Mouse (Mus musculus) MEL (cell line): ENCODE measurements around the gene Ncam1. TPM values are rescaled to one million over a fixed set of nuclear protein-coding genes. Genes with fewer than 3 reads are reported as not detected.

Source experiments
- DNase-seq: peaks from one replicate; pipeline ENCODE4 v3.0.0; 2011; ENCODE audit warnings: low read depth, low spot score
- H3K27ac ChIP-seq: 2 replicates; pipeline ENCODE4 v1.5.1; 2012; ENCODE audit warnings: low read depth, mild to moderate bottlenecking, control low read depth, low read length, moderate library complexity; ENCODE audit not compliant: control insufficient read depth
- H3K27me3 ChIP-seq, 2 experiments: fragments of 150-350 bp in 1 of 2; sonication (generic) in 1 of 2; 2 replicates each; pipeline ENCODE4 v1.6.1; 2012; ENCODE audit warnings: low read length in 2 of 2, mild to moderate bottlenecking in 2 of 2, improper control_type of control experiment in 1 of 2, moderate library complexity in 1 of 2; ENCODE audit not compliant: insufficient read depth in 2 of 2, control insufficient read depth in 1 of 2
- H3K36me3 ChIP-seq, 2 experiments: 2 replicates each; pipeline ENCODE4 v1.6.1; 2012 to 2014; ENCODE audit warnings: low read length in 2 of 2, improper control_type of control experiment in 1 of 2, inconsistent platforms in 1 of 2, mild to moderate bottlenecking in 1 of 2; ENCODE audit not compliant: insufficient read depth in 2 of 2, control insufficient read depth in 1 of 2
- H3K4me1 ChIP-seq, 2 experiments: fragments of 150-350 bp in 1 of 2; sonication (generic) in 1 of 2; 2 replicates each; pipeline ENCODE4 v1.6.1; 2012; ENCODE audit warnings: low read length in 2 of 2, improper control_type of control experiment in 1 of 2, mild to moderate bottlenecking in 1 of 2; ENCODE audit not compliant: insufficient read depth in 2 of 2, control insufficient read depth in 1 of 2
- H3K4me3 ChIP-seq, 2 experiments: fragments of 150-350 bp in 1 of 2; sonication (generic) in 1 of 2; 2 replicates each; pipeline ENCODE4 v1.5.1; 2012; ENCODE audit warnings: low read depth in 2 of 2, low read length in 2 of 2, mild to moderate bottlenecking in 2 of 2, moderate library complexity in 2 of 2, control low read depth in 1 of 2, improper control_type of control experiment in 1 of 2; ENCODE audit not compliant: control insufficient read depth in 1 of 2, insufficient read depth in 1 of 2
- H3K79me2 ChIP-seq: 2 replicates; pipeline ENCODE4 v1.6.1; 2012; ENCODE audit warnings: mild to moderate bottlenecking, low read length, moderate library complexity; ENCODE audit not compliant: control insufficient read depth, poor library complexity, insufficient read depth
- H3K9ac ChIP-seq: 2 replicates; pipeline ENCODE4 v1.6.1; 2012; ENCODE audit warnings: low read depth, mild to moderate bottlenecking, control low read depth, low read length, moderate library complexity; ENCODE audit not compliant: control insufficient read depth, poor library complexity, severe bottlenecking
- H3K9me3 ChIP-seq: fragments of 150-350 bp; sonication (generic); replicated peaks from 2 replicates; pipeline ENCODE4 v1.6.1; 2012; ENCODE audit warnings: mild to moderate bottlenecking, low read length, improper control_type of control experiment, moderate library complexity; ENCODE audit not compliant: insufficient read depth
- BHLHE40 ChIP-seq: IDR thresholded peaks from 2 replicates; pipeline ENCODE4 v1.6.1; 2012; ENCODE audit warnings: low read depth, mild to moderate bottlenecking, inconsistent platforms, low read length, improper control_type of control experiment, borderline replicate concordance
- CHD2 ChIP-seq: IDR thresholded peaks from 2 replicates; pipeline ENCODE4 v1.6.1; 2011; ENCODE audit warnings: low read length, improper control_type of control experiment
- CTCF ChIP-seq, 3 experiments: IDR thresholded peaks in 2 of 3; conservative IDR thresholded peaks in 1 of 3; 2 replicates each; pipeline ENCODE4 v1.5.1; 2011 to 2012; ENCODE audit warnings: low read length in 3 of 3, low read depth in 2 of 3, mild to moderate bottlenecking in 2 of 3, improper control_type of control experiment in 1 of 3, inconsistent platforms in 1 of 3, mixed read lengths in 1 of 3, moderate library complexity in 1 of 3; ENCODE audit not compliant: control insufficient read depth in 1 of 3, insufficient read depth in 1 of 3, poor library complexity in 1 of 3, severe bottlenecking in 1 of 3
- E2F4 ChIP-seq: IDR thresholded peaks from 2 replicates; pipeline ENCODE4 v1.6.1; 2011; ENCODE audit warnings: low read depth, low read length, improper control_type of control experiment, borderline replicate concordance
- EP300 ChIP-seq, 2 experiments: IDR thresholded peaks; 2 replicates each; pipeline ENCODE4 v1.6.1; 2011; ENCODE audit warnings: improper control_type of control experiment in 2 of 2, low read length in 2 of 2, low read depth in 1 of 2, mild to moderate bottlenecking in 1 of 2
- ETS1 ChIP-seq: IDR thresholded peaks from 2 replicates; pipeline ENCODE4 v1.6.1; 2012; ENCODE audit warnings: low read depth, mild to moderate bottlenecking, inconsistent platforms, low read length, improper control_type of control experiment, moderate library complexity
- GABPA ChIP-seq: IDR thresholded peaks from 2 replicates; pipeline ENCODE4 v1.6.1; 2012; ENCODE audit warnings: low read depth, mild to moderate bottlenecking, inconsistent platforms, low read length, improper control_type of control experiment, moderate library complexity
- JUND ChIP-seq: IDR thresholded peaks from 2 replicates; pipeline ENCODE4 v1.6.1; 2011; ENCODE audit warnings: low read depth, mild to moderate bottlenecking, improper control_type of control experiment, low read length
- KAT2A ChIP-seq: conservative IDR thresholded peaks from 2 replicates; pipeline ENCODE4 v1.6.1; 2012; ENCODE audit warnings: low read depth, low read length, improper control_type of control experiment, inconsistent platforms
- MAX ChIP-seq: IDR thresholded peaks from 2 replicates; pipeline ENCODE4 v1.6.1; 2011; ENCODE audit warnings: low read length, improper control_type of control experiment
- MAZ ChIP-seq: IDR thresholded peaks from 2 replicates; pipeline ENCODE4 v1.6.1; 2012; ENCODE audit warnings: low read depth, mild to moderate bottlenecking, inconsistent platforms, low read length, improper control_type of control experiment
- MYB ChIP-seq: IDR thresholded peaks from 2 replicates; pipeline ENCODE4 v1.6.1; 2011; ENCODE audit warnings: mild to moderate bottlenecking, low read depth, low read length, improper control_type of control experiment
- MYC ChIP-seq: IDR thresholded peaks from 2 replicates; pipeline ENCODE4 v1.6.1; 2011; ENCODE audit warnings: low read depth, mild to moderate bottlenecking, low read length, improper control_type of control experiment, moderate library complexity
- NELFE ChIP-seq: IDR thresholded peaks from 2 replicates; pipeline ENCODE4 v1.6.1; 2011; ENCODE audit warnings: low read depth, low read length, improper control_type of control experiment
- NRF1 ChIP-seq: IDR thresholded peaks from 2 replicates; pipeline ENCODE4 v1.6.1; 2014; ENCODE audit warnings: low read depth, mild to moderate bottlenecking, inconsistent platforms, low read length, improper control_type of control experiment, moderate library complexity; ENCODE audit not compliant: poor library complexity, insufficient read depth, severe bottlenecking
- POLR2A ChIP-seq, 2 experiments: IDR thresholded peaks; 2 replicates each; pipeline ENCODE4 v1.6.1; 2011 to 2012; ENCODE audit warnings: low read length in 2 of 2, mild to moderate bottlenecking in 2 of 2, control low read depth in 1 of 2, improper control_type of control experiment in 1 of 2, low read depth in 1 of 2, moderate library complexity in 1 of 2; ENCODE audit not compliant: control insufficient read depth in 1 of 2, insufficient read depth in 1 of 2, poor library complexity in 1 of 2
- POLR2AphosphoS2 ChIP-seq: IDR thresholded peaks from 2 replicates; pipeline ENCODE4 v1.6.1; 2011; ENCODE audit warnings: low read length, improper control_type of control experiment
- RCOR1 ChIP-seq: IDR thresholded peaks from 2 replicates; pipeline ENCODE4 v1.6.1; 2012; ENCODE audit warnings: low read depth, mild to moderate bottlenecking, inconsistent platforms, low read length, improper control_type of control experiment
- SMC3 ChIP-seq: IDR thresholded peaks from 2 replicates; pipeline ENCODE4 v1.6.1; 2011; ENCODE audit warnings: low read depth, low read length, improper control_type of control experiment
- TBP ChIP-seq: IDR thresholded peaks from 2 replicates; pipeline ENCODE4 v1.8.0; 2011; ENCODE audit warnings: low read depth, low read length, improper control_type of control experiment
- UBTF ChIP-seq: IDR thresholded peaks from 2 replicates; pipeline ENCODE4 v1.6.1; 2012; ENCODE audit warnings: low read depth, mild to moderate bottlenecking, inconsistent platforms, low read length, improper control_type of control experiment, moderate library complexity, borderline replicate concordance; ENCODE audit not compliant: insufficient read depth
- USF1 ChIP-seq: IDR thresholded peaks from 2 replicates; pipeline ENCODE4 v1.6.1; 2014; ENCODE audit warnings: low read depth, mild to moderate bottlenecking, inconsistent platforms, low read length, improper control_type of control experiment, moderate library complexity
- USF2 ChIP-seq, 2 experiments: IDR thresholded peaks; 2 replicates each; pipeline ENCODE4 v1.6.1; 2011 to 2012; ENCODE audit warnings: improper control_type of control experiment in 2 of 2, low read length in 2 of 2, borderline replicate concordance in 1 of 2, inconsistent platforms in 1 of 2, low read depth in 1 of 2, mild to moderate bottlenecking in 1 of 2; ENCODE audit not compliant: insufficient read depth in 1 of 2
- ZC3H11A ChIP-seq: IDR thresholded peaks from 2 replicates; pipeline ENCODE4 v1.6.1; 2012; ENCODE audit warnings: low read depth, mild to moderate bottlenecking, inconsistent platforms, low read length, improper control_type of control experiment
- ZKSCAN1 ChIP-seq: IDR thresholded peaks from 2 replicates; pipeline ENCODE4 v1.6.1; 2012; ENCODE audit warnings: low read depth, mild to moderate bottlenecking, inconsistent platforms, low read length, improper control_type of control experiment, moderate library complexity
- ZMIZ1 ChIP-seq: IDR thresholded peaks from 2 replicates; pipeline ENCODE4 v1.6.1; 2012; ENCODE audit warnings: low read depth, mild to moderate bottlenecking, inconsistent platforms, low read length, improper control_type of control experiment, moderate library complexity
- ZNF384 ChIP-seq: IDR thresholded peaks from 2 replicates; pipeline ENCODE4 v1.6.1; 2012; ENCODE audit warnings: low read depth, mild to moderate bottlenecking, inconsistent platforms, low read length, improper control_type of control experiment
- polyA plus RNA-seq, 2 experiments: library from polyadenylated mRNA; stranded (reverse) in 1 of 2; unstranded in 1 of 2; fragments of >175 nt in 1 of 2; fragments of >200 nt in 1 of 2; gene quantifications; 2 replicates each; pipeline versions ENCODE4 v1.2.1 to v1.2.4; 2012; ENCODE audit warnings: low replicate concordance in 2 of 2, low read depth in 1 of 2; ENCODE audit not compliant: insufficient read length in 2 of 2, insufficient read depth in 1 of 2, missing spikeins in 1 of 2
- total RNA-seq: library from RNA; depleted of rRNA; stranded (reverse); fragments of 300-350 nt; gene quantifications from 2 replicates; pipeline ENCODE4 v1.2.3, GENCODE M21; 2012

Gene Ncam1
- total and polyA plus RNA-seq, 3 experiments: not detected

DNA sequence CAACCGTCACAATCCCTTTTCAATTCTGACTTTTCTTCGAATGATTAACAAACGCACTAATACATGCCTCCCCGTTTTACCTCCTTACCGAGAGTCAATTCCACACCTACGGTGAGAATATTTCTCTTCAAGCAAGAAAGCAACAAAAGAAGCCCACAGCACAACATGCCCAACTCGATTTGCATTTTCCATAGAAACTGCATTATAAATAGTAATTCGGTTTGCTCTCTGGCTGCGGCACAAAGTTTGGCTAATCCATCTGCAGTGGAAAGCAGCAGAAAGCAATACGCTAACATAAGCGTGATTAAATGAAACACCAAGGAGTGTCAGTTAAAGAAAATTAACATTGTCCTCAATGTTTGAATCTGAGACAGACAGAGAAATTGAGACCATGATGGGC is 177.0 kb downstream of the Ncam1 start:
- no peak overlapping the region for H3K27ac ChIP-seq
- TF ChIP-seq SMC3: no peak
- no peak for TF ChIP-seq KAT2A
- no peak for TF ChIP-seq CHD2
- TF ChIP-seq E2F4: no peak
- no peak for TF ChIP-seq MYB
- TF ChIP-seq EP300 (IDR thresholded peaks at IDR 0.05; ENCODE audit: low read depth in 1 of 2, low read length in 2 of 2): no peak
- TF ChIP-seq ETS1: no peak
- TF ChIP-seq JUND: no peak
- no peak for TF ChIP-seq POLR2AphosphoS2
- no peak for TF ChIP-seq ZMIZ1
- no peak for TF ChIP-seq RCOR1
- TF ChIP-seq ZC3H11A: no peak
- no peak for TF ChIP-seq MAZ
- no peak for TF ChIP-seq ZKSCAN1
- no peaks in the 10 kb centered on the region for H3K9me3 ChIP-seq
- no peaks in the 10 kb centered on the region for H3K79me2 ChIP-seq
- H3K9ac ChIP-seq: no peak overlapping the region
- no peak for DNase-seq
- H3K27me3 ChIP-seq: no peaks in the 10 kb centered on the region
- no peaks in the 10 kb centered on the region for H3K36me3 ChIP-seq
- no peak overlapping the region for H3K4me3 ChIP-seq
- no peaks in the 10 kb centered on the region for H3K4me1 ChIP-seq

GRCm38 (mm10) chr9:49618699-49619392 is 179.9 kb downstream of the Ncam1 start:
- no peak for DNase-seq
- Histone ChIP-seq H3K9ac (no peak overlapping the region), H3K4me3 (no peak overlapping the region), H3K36me3 (no peaks in the 10 kb centered on the region), H3K27ac (no peak overlapping the region), H3K79me2 (no peaks in the 10 kb centered on the region), H3K4me1 (no peaks in the 10 kb centered on the region)
- TF ChIP-seq MAX: no peak
- no peak for TF ChIP-seq BHLHE40
- no peak for TF ChIP-seq POLR2AphosphoS2
- no peak for TF ChIP-seq POLR2A (IDR thresholded peaks at IDR 0.05; ENCODE audit: control insufficient read depth in 1 of 2, insufficient read depth in 1 of 2, low read depth in 1 of 2, low read length in 2 of 2, poor library complexity in 1 of 2)
- no peak for TF ChIP-seq NRF1
- no peak for TF ChIP-seq MYC
- no peak for TF ChIP-seq CTCF (IDR thresholded peaks at IDR 0.05 in 2 of 3, conservative IDR thresholded peaks at IDR 0.05 in 1 of 3; ENCODE audit: control insufficient read depth in 1 of 3, insufficient read depth in 1 of 3, low read depth in 2 of 3, low read length in 3 of 3, poor library complexity in 1 of 3, severe bottlenecking in 1 of 3)
- TF ChIP-seq E2F4: no peak
- no peak for TF ChIP-seq GABPA
- TF ChIP-seq ZNF384: no peak
- no peak for TF ChIP-seq USF2 (IDR thresholded peaks at IDR 0.05; ENCODE audit: borderline replicate concordance in 1 of 2, insufficient read depth in 1 of 2, low read depth in 1 of 2, low read length in 2 of 2)
- no peak for TF ChIP-seq SMC3
- TF ChIP-seq TBP: no peak
- no peak for TF ChIP-seq UBTF
- TF ChIP-seq JUND: no peak
- no peak for TF ChIP-seq NELFE
- no peak for TF ChIP-seq USF1
- no peak for TF ChIP-seq CHD2
- TF ChIP-seq, all 39 proteins: peak for 0
- Histone ChIP-seq H3K27me3 (no peaks in the 10 kb centered on the region), H3K9me3 (no peaks in the 10 kb centered on the region)
